Mouse (Mus musculus): ENCODE measurements around the gene Pitpnm3.

Pitpnm3 gene

DNA sequence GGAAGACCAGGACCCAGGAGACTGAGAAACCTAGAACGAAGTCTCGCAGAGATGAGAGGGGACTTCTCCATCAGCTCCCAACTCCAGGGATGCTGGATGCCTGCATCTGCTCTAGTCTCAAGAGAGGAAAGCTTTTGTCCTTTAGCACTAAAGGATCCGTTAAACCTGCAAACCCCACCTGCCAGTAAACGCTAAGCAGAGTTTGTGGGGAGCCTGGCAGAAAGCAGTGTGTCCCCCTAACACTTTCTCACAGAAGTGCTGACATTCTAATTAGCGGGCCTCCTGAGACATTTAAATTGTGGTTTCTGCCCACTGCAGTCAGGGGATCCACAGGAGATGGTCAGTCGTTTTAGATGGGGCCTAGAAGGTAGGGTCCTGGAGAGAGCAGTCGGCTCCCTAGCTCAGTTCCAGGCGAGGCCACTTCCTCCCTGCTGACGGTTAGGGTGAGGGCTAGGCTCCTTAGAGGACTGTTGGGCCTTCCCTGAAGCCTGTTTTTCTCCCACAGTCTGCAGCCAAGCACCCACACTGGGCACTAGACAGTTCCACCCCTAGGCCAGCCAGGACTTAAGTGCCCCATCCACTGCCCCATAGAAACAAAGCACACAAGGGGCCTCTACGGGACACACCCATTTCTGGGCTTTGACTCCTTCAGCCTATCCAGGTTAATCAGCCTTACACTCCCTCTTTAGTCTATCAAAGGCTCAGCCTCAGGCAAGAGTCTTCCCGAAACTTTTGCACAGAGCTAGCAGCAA lies 829 bp upstream of the Pitpnm3 start:
- no peak for DNase-seq (ENCODE audit: low spot score in 2 of 2)

DNA sequence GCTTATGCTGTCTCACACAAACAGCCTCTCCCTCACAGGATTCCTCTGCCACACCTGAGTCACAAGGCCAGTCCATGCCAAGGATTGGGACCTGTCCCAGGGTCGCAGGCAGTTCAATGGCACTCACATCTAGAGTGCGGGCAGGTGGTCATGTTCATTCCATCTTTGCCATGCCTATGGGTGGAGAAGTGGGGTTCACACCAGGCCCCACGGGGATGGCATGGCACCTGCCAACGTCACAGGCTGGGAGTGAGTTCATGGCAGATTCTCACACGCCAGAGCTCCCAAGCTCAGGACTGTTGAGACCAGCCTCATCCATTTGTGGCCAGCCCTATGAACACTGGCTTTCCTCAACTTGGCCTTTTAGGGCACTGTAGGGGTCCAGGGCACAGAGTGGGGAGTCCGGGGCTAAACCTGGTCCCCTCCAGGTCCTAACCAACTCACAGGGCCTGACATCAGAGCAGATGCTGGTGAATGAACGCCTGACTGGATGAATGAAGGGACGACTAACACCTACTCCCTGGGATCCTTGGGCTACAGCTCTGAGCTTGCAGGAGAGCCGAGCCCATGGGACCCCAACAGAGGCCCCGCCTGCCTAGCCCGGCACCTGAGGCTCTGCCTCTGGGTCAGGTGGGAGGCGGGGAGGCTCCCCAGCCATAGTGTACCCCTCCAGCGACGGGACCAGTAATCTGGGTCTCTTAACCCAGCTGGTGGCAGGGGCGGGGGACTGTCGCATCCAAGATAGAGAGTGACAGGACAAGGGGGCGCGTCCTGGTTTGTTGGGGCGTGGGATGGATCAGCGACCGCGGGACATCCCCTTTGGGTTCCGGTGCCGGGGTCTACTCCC lies 819 bp downstream of the Pitpnm3 start:
- no peak for DNase-seq (ENCODE audit: low spot score in 2 of 2)

DNA sequence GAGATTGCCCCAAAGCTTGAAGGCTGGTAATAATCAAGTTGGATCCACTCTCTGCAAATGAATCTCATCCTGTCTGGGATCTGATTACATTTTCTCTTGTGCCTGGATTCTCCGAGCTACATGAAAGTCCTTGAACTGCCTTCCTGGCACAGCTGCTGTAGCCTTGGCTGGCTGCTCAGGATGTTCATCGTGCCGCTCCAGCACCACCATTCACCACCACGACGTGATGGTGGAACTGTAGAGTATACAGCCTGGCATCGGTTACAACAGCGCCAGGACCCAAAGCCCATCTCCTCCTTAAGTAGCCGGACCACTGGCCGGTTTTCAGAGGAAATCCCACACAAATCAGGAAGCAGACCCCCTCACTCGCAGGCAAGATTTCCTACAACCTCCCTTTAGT lies 2.5 kb downstream of the Pitpnm3 start:
- no peak for DNase-seq (ENCODE audit: low spot score in 2 of 2)

DNA sequence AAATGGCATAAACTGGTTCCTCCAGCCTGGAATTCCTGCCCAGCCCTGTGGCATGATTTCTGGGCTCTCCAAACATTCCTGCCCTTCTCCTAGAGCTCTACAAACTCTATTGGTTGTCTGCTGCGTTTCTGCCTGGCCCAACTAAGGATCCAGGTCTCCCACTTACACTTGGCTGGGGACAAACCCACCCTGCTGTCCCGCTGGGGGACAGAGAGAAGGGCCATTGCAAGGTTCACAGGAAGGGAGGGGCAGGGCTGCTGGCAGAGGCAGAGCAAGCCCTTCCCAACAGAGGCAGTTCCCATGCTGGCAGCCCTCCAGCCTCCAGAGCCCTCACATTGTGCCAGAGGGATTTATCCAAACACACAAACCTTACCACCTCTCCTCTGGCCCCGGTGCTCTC lies 3.3 kb downstream of the Pitpnm3 start:
- DNase-seq (ENCODE audit: low spot score in 2 of 2) = no peak

DNA sequence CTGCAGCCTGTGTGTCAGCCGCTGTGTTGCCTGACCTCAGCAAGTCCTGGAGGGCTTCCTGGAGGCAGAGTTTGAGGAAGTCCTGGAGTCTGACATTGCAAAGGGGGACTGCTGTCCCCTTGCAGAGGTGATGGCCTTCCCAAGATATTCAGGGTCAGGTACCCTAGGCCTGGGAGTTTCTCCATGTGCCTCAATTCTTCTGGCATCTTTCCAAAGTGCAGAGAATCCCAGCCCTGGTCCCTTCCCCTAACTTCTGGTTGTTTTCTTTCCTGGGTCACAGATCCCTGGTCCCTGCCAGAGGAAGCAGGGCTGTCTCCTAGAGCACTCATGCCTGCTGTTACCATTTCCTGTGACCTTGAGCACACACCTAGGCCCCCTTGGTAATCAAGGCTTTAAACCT lies 3.9 kb downstream of the Pitpnm3 start:
- no peak for DNase-seq (ENCODE audit: low spot score in 2 of 2)

DNA sequence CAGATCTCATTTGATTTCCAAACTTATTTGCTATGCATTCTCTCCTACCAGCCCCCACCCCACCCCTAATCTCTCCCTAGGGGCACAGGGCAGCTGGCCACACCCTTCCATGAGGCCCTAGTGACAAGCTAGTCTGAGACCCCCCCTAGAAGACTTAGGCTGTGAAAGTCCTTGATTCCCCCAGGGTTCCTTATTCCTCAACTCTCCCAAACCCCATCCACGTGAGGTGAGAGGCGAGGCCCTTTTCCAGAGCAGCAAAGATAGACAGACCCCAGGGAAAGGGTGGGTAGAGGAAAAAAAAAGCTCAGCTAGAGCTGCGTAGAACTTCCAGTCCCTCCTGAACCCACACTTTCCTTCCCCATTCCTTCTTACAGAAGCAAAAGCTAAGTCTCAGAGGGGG lies 4.7 kb downstream of the Pitpnm3 start:
- no peak for DNase-seq (ENCODE audit: low spot score in 2 of 2)

DNA sequence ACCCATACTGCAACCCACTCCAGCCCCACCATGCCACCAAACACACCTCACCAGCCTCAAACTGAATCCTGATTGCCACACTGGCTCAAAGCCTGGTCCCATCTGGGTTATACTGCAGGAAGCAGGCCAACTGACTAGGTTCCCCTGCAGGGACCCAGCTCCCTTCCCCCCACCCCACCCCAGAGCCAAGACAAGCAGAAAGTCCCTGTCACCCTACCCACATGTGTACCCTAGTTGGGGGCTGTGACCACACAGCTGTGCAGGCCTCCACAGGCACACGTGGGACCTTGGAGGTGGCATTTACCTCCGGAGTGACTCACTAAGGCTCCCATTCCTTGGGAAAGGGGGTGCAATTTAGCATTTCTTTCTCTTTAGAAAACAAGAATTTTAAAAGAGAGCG lies 5.1 kb downstream of the Pitpnm3 start:
- no peak for DNase-seq (ENCODE audit: low spot score in 2 of 2)

DNA sequence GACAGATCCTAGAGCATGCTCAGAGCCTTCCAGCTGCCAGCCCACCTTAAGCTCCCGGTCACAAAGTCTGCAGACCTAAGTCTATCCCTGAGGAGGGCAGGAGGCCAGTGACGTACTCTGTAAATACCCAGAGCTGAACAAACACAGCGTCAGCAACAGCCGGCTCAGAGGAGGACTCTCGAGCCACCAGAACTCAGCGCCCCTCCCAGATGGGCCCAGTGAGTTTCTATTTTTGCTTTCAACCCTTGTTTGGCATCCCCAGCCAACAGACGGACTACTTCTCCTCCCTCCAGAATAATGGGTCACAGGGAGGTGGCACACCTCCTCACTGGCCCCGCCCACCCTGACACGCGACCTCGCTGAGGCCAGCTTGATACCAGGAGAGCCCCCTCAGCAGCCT lies 5.6 kb downstream of the Pitpnm3 start:
- DNase-seq (ENCODE audit: low spot score in 2 of 2) = no peak

DNA sequence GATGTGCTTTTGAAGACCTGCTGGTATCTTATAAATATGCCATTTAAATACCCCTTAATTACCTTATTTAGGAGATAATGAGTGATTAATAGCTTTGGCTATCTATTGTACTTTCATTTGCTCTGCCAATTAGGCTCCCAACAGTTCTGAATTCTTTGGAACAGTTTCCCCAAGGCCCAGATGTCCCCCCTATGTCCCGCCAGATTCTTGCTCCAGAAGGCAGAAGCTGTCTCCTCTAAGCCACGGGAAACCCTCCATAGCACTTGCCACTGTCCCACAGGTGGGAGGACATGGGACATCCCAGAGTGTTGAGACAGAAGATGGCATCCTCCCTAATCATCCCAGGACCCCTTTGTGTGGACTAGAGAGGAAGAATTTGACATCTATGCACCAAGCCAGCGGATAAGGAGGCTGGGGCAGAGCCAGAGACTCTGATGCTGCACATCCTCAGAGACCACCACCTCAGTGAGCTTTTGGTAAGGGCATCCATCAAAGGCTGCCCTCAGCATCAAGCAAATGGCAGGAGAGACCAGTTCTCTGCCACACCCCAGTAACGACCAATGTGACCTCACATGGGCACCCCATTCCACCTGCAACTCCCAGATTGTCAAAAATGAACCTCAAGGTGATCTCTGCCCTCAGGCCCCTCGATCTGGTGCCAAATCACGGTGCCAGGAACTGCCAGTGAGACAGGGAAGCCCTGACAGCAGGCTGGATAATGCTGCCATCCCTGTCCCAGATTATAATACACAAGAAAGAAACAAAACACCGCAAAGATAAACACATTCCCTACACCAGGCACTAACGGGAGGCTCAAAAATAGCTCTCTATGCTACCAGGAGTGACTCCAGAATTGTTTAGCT lies 6.3 kb downstream of the Pitpnm3 start:
- DNase-seq (ENCODE audit: low spot score in 2 of 2) = no peak

DNA sequence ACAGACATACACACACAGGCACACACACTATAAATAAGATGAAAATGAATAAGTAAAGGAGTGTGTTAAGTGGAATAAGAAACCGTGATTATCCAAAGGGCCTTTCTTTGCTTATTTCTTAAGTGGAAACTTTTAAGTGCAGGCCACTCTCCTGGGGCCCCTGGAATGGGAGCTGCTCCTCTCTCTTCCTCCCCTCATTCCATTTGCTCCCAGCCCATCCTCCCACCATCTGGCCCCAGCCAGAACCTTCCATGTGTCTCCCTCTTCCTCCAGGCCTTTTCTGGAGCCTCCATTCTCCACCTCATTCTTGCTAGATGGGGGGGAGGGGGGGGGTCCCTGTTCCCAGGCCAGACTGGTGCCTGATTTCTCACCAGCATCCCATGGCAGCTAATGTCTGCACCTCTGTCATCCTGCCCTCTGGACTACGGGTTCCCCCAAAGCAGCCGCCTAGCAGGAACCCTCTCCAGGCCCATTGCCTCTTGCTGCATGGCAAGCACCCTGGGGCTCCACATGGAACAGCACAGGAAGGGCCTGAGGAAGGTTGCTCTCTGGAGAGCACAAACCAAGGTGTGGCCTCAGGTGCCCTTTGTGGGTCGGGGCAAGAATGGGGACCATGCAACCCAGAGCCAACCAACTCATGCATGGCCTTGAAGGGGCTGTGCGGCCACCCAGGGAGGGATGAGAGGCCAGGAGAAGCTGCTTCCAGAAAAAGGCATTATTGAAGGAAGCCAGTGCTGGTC lies 8.0 kb downstream of the Pitpnm3 start:
- no peak for DNase-seq (ENCODE audit: low spot score in 2 of 2)

DNA sequence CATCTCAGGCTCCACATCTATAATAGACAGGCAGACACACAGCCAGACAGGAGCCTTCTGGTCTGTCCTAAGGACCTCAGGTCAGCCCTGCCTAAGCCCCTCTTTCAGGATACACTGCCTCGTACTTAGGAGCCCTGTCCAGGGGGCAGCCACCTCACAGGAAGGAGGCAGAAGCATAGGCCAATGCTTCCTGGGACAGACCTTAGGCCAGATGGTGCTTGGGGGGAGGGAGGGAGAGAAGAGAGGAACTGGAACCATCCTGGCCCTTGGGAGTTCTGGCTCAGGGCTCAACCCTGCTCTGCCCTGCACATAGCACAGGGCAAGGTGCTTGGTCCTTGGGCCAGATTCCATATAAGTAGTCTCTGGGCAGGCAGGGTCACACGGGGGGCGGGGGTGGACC lies 9.8 kb downstream of the Pitpnm3 start:
- DNase-seq (ENCODE audit: low spot score in 2 of 2) = no peak

DNA sequence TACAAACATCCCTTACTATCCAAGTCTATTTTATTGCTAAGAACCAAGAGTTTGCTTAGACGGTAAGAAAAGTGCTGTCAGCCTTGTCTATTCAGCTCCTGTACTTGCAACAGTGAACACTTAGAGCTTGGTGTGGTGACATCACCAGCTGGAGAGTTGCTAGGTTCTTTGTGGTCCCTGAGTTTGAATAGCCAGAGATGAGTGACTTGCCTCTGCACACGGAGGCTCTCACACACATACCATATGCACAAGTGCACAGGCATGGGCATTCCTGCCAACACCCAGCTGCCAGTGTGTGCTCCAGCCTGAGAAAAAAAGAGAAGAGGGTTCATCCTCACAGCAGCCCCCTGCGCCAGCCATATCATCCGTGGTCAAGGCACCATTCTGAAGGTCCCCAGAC lies 12.0 kb downstream of the Pitpnm3 start:
- no peak for DNase-seq (ENCODE audit: low spot score in 2 of 2)

DNA sequence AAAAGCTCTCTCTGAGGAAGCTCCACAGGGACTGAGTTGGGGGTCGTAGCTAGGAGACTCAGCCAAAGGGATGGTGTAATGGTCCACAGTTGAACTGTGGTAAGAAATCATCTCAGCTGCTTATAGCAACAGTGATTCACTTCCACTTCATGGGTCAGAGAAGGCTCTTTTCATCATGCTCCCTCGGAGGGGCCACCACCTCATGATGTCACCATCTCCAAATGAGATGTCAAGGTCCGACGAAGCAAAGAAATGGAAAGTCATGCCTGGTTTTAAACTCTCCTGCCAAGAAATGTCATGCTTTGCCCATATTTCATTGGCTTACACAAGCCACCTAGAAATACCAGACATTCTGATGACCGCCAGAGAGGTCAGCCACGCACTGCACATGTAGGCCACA lies 15.2 kb downstream of the Pitpnm3 start:
- no peak for DNase-seq (ENCODE audit: low spot score in 2 of 2)

DNA sequence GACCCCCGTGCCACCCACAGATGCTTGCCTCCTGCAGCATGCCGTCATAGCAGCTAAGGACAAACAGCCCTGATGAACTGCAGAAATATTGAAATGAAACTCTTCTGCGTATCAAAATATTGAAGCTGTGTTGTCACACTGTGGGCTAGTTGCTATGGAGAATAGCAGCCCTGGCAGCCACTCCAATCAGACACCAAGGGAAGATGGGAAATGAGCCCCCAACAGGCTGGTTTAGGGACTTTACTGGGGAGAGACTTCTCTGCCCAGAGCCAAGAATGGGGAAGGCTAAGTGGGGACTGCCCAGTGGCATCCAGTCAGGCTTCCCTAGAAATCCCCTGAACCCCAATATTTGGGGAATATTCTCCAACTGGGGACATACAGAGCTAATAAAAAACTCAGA lies 16.9 kb downstream of the Pitpnm3 start:
- DNase-seq (ENCODE audit: low spot score in 2 of 2) = no peak

DNA sequence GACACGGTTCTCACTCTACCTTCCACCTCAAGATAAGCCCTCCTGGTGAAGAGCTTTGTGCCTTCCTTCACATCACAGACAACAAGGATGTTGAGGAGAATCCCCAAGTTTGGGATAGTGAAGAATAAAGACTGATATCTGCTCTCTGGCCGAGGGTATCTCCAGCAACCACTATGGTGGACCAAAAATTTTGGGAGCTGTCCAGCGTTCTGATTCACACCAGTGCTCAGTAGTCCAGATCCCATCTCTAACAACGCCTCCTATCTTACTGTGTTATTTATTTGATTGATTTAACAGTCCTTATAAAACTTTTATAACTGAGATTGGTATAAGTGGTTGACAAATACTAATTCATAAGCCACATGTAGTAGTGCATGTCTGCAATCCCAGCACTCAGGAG lies 22.3 kb downstream of the Pitpnm3 start:
- DNase-seq (ENCODE audit: low spot score in 2 of 2) = no peak

DNA sequence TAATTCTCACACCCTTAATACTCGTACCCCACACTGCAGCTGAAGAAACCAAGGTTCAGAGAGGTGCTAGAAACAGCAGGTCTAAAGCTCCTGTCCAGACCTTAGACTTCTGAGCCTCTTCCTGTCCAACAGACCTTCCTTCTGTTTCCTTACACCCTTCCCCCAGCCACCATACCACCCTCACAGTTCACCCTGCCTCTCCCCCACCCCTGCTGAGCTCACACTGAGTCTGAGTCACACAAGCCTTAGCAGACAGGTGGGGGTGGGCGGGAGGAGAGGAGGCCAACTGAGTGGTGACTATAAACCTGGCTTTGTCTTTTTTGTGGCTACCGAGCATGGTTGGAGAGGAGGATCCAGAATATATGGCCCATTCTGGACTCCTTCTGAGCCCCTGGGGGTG lies 24.9 kb downstream of the Pitpnm3 start:
- no peak for DNase-seq (ENCODE audit: low spot score in 2 of 2)

DNA sequence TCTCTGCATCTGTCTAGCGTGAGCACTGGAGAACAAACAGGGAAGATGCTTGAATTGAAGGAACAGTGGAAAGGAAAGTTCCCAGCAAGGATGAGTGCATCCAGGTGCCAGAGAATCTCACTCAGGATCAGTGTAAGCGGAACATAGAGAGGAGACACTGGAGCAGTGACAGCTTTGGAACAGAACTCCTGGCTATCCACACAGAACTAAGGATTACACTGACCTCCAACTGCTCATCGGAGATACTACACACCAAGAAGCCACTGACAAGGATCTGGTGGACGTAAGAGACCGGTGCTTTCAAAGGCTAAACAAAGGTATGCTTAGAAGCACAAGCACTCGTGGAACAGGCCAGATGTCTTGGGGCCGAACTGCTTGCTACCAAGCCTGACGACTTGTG lies 31.4 kb downstream of the Pitpnm3 start:
- DNase-seq (ENCODE audit: low spot score in 2 of 2) = no peak

DNA sequence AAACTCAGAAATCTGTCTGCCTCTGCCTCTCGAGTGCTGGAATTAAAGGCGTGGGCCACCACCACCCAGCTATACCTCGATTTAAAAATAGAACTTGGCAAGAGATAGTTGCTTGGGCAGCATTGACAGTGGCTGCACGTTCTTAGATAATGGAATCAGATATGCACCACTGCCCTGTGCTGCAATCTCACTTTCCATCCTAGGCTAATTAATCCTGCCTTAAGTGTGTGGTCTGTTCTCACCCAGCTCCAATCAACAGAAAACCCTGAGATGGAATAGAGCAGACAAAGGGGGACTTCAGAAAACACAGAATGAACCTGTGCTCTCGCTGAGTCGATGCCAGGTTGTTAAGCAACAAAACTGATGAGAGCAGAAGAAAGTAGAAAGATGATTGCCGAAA lies 32.0 kb downstream of the Pitpnm3 start:
- DNase-seq (ENCODE audit: low spot score in 2 of 2) = no peak

DNA sequence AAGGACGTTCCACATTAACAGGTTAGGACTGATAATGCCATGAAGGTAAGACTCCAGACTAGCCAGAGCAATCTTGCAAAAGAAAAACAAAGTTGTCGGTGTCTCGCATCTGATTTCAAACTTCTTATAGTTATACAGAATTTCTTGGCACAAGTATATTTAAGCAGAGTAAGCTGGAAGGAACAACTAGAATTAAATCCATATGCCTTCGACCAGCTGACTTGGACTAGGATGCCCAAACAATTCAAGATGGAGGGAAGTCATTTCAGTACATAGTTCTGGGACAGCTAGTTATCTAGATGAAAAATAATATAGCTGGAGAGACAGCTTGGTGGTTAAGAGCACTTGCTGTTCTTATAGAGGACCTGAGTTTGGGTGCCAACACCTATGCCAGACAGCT lies 34.6 kb downstream of the Pitpnm3 start:
- DNase-seq (ENCODE audit: low spot score in 2 of 2) = no peak

DNA sequence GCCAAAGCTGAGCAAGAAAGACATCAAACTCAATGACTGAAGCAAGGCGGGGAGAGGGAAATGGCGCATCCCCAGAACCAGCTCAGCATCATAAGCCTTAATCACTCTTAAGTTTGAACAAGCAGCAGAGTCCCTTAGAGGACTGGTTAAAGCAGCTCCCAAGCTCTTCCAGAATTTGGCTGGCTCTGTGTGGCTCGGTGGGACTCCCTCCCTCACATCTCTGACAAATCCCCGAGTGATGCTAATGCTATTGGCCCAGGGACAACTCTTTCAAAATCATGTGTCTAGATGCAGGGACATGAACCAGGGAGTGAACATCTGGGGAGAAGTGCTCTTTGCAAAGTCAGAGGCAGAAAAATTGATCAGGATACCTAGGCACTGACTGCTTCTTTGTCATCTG lies 36.4 kb downstream of the Pitpnm3 start:
- DNase-seq (ENCODE audit: low spot score in 2 of 2) = no peak

DNA sequence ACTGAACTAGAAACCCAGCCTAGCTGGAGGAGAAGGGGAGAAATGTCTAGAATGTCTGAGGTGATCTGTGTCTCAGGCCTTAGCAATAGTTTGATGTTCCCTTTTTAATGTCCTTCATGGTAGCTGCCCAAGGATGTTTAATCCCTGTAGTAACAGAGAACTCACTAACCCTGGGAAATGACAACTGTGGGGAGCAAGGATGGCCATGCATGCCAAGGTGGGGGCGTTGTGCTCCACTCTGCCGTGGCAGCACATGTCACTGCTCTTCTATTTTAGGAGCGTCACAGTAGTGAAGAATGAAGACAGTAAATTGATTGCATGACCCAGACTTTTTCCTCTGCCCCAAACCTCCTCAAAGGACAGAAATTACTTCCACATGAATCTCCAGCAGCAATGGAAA lies 37.6 kb downstream of the Pitpnm3 start:
- no peak for DNase-seq (ENCODE audit: low spot score in 2 of 2)

DNA sequence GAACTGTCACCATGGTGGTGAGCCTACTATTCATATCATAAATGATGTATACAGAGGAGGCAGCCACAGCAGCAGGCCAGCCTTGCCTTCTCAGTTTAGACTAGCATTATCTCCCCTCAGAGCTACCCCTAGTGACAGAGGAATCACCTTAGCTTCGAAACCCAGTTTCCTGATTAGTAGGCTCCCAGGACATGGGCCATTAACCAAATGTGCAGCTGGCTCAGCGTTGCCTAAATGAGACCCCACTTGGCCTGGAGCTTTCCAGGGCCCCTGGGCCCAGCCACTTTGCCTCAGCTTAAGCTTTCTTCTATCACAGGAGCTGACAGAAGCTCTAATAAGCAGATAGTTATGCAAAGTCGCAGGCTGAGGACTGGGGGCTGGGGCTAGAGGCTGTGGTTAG lies 39.6 kb downstream of the Pitpnm3 start:
- DNase-seq (ENCODE audit: low spot score in 2 of 2) = no peak

Measured in urinary bladder, adult 18-20 months (tissue).